Mouse (Mus musculus) naive thymus-derived CD4-positive, alpha-beta T cell, adult 5 months (primary cell): Measurements from ENCODE around the gene A730009L09Rik. TPM values are rescaled to one million over a fixed set of nuclear protein-coding genes. Genes with fewer than 3 reads are reported as not detected.

Experiments used
- polyA plus RNA-seq: library from polyadenylated mRNA; unstranded; fragments of 100-300 nt; shearing (Covaris generic); gene quantifications from one replicate; pipeline ENCODE4 v1.2.1, GENCODE M21; 2017

A730009L09Rik gene
- not detected for polyA plus RNA-seq

GRCm38 (mm10) chr16:84514821-84515220, at the start of gene A730009L09Rik:
Gene A730009L09Rik (plus strand): TSS chr16:84515121.

Other genes starting within 250 kb of the A730009L09Rik start
- 17.8 TPM for gene Mrpl39, start 220.6 kb downstream of the A730009L09Rik start, polyA plus RNA-seq